Mouse (Mus musculus): Measurements from ENCODE around the gene Ech1.

DNA sequence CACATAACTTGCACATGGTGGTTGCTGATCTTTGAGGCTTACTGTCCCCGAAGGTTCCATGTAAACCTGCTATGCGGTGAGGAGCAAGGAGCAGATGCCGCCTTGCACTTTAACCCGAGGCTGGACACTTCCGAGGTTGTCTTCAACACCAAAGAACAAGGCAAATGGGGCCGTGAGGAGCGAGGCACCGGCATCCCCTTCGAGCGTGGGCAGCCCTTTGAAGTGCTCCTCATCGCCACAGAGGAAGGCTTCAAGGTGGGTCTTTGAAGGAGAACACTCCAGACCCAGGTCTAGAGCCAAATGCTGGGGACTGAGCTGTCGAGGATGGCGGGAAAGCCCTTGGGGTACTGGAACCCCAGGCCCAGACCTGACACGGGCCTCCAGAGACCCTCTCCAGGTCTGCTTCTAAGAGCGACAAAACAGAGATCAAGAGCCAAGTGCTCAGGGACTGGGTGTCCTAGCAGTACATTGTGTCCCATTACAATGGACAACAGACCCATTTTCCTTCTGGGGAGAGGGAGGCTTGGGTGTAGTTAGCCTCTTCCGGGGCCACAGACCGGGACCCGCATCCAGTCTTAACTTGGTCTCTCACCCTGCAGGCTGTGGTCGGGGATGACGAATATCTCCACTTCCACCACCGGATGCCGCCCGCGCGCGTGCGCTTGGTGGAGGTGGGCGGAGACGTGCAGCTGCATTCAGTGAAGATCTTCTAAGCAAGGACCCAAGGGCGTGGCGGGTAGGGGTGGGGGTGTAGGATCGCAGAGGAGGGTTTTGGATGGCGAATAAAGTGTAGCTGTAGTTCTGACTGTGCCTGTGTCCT lies 40.7 kb downstream of the Ech1 start:
- TF ChIP-seq CTCF (IDR thresholded peaks at IDR 0.05; ENCODE audit: low read depth) = peak; percentile 51
- TF ChIP-seq EP300 (IDR thresholded peaks at IDR 0.05; ENCODE audit: low read depth) = no peak
